Mouse (Mus musculus): Measurements from ENCODE around the gene Nfia.

DNA sequence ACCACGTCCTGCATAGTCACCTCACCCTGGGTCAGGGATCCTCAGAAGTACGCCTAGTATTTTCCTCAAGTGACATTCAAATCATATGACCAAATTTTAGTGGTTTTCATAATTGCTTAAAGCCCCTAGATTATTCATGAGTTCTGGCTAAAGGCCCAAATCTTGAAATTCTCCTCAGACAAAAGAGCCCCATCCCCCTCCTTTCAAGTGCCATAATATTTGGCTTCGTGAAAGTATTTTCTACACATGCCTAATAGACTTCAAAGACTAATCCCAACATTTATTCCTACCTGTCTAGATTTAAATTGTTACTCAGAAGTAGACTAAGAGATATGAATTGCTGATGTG, 154.7 kb downstream of the Nfia start:
- no peak for TF ChIP-seq HCFC1 (IDR thresholded peaks at IDR 0.05; ENCODE audit: borderline replicate concordance, insufficient read depth, low read length)
- no peak for TF ChIP-seq CHD2 (IDR thresholded peaks at IDR 0.05; ENCODE audit: low read depth, low read length)
- no peak for TF ChIP-seq ZC3H11A (IDR thresholded peaks at IDR 0.05; ENCODE audit: borderline replicate concordance, low read depth, low read length)

Data from ES-E14 (cell line).